Mouse (Mus musculus) C2C12 (cell line): ENCODE data around the gene Syne3.

Source experiments
- CEBPB ChIP-seq: IDR thresholded peaks from one replicate; pipeline ENCODE4 v1.6.1; 2011; ENCODE audit warnings: low read depth, mild to moderate bottlenecking, control low read depth, moderate library complexity
- CTCF ChIP-seq: IDR thresholded peaks from one replicate; pipeline ENCODE4 v1.5.1; 2011; ENCODE audit not compliant: control insufficient read depth, insufficient read depth, insufficient read length
- FOSL1 ChIP-seq: IDR thresholded peaks from one replicate; pipeline ENCODE4 v1.8.0; 2011; ENCODE audit warnings: mild to moderate bottlenecking, low read length; ENCODE audit not compliant: poor library complexity, insufficient read depth, severe bottlenecking
- MAX ChIP-seq: IDR thresholded peaks from one replicate; pipeline ENCODE4 v1.6.1; 2011; ENCODE audit warnings: mild to moderate bottlenecking, control low read depth
- MYOD1 ChIP-seq: IDR thresholded peaks from one replicate; pipeline ENCODE4 v1.6.1; 2011; ENCODE audit warnings: low read depth; ENCODE audit not compliant: control insufficient read depth, insufficient read length
- MYOG ChIP-seq: IDR thresholded peaks from one replicate; pipeline ENCODE4 v1.6.1; 2011; ENCODE audit not compliant: control insufficient read depth, insufficient read length; ENCODE audit errors: extremely low read depth
- USF1 ChIP-seq: IDR thresholded peaks from one replicate; pipeline ENCODE4 v1.6.1; 2011; ENCODE audit warnings: low read depth, mild to moderate bottlenecking, control low read depth, moderate library complexity

DNA sequence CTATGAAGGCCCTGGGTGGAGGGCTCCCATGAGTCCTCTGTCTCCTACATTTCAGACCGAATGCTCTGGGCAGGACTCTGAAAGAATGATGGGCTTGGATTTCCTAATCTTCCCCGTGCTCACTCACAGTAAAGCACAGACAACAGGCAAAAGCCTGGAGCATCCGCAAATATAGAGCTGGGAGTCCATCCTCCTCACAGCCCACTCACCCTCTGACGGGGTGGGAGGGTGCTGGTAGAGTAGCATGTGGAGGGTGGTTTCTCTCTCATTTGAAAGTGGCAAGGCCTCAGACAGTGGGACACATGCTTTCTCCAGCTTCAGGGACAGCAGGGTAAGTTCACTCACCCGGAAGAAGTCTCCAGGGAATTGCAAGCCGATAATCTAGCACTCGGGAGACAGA is 123.5 kb downstream of the Syne3 start:
- no peak for TF ChIP-seq CTCF
- no peak for TF ChIP-seq USF1
- TF ChIP-seq MAX, result no peak
- TF ChIP-seq MYOD1, result no peak
- TF ChIP-seq FOSL1, result no peak
- TF ChIP-seq MYOG, result no peak
- TF ChIP-seq CEBPB, result no peak
